Mouse (Mus musculus): ENCODE results near the gene Slc44a3. TPM values are rescaled to one million over a fixed set of nuclear protein-coding genes. Genes with fewer than 3 reads are reported as not detected.
A peak's percentile ranks its signal among the peaks of the same experiment; 100 is the strongest.

The Slc44a3 gene
- total and polyA plus RNA-seq, 2 experiments from 2014 or later, result 0.40 to 0.48 TPM

DNA sequence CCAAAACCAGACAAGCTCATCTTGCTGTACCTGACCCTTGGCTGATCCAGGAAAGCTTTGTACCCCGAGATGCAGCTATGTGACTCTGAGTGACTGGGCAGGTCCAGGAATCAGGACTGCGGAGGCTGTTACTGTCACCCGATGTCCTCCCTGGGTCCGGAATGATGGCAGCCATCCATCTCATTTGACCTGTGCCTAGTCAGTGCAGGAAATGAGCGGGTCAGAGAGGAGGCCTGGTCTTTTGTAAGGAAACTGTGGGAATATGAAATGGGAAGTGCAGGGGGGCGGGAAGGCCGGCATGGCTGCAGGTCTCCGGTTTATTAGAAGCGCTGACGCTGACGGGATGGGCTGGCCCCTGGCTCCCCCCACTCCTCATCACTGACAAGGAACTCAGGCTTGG, 60.5 kb downstream of the Slc44a3 start:
- DNase-seq, result no peak
- no peak overlapping the region for H3K4me3 ChIP-seq (ENCODE audit: low read depth, low read length)
- no peak overlapping the region for H3K9ac ChIP-seq
- H3K9me3 ChIP-seq (ENCODE audit: low read length), result no peaks in the 10 kb centered on the region
- H3K36me3 ChIP-seq (ENCODE audit: insufficient read depth), result no peaks in the 10 kb centered on the region
- no peak for TF ChIP-seq CTCF (IDR thresholded peaks at IDR 0.05; ENCODE audit: low read depth)
- no peaks in the 10 kb centered on the region for H3K27me3 ChIP-seq (ENCODE audit: insufficient read depth, low read length)
- ATAC-seq, result no peak
- H3K27ac ChIP-seq (ENCODE audit: low read depth, low read length), result no peak overlapping the region
- H3K4me2 ChIP-seq (ENCODE audit: low read depth), result no peak overlapping the region
- no peaks in the 10 kb centered on the region for H3K4me1 ChIP-seq (ENCODE audit: insufficient read depth)
- WGBS, result 76% methylated on average over 11 of the region's 11 CpGs

DNA sequence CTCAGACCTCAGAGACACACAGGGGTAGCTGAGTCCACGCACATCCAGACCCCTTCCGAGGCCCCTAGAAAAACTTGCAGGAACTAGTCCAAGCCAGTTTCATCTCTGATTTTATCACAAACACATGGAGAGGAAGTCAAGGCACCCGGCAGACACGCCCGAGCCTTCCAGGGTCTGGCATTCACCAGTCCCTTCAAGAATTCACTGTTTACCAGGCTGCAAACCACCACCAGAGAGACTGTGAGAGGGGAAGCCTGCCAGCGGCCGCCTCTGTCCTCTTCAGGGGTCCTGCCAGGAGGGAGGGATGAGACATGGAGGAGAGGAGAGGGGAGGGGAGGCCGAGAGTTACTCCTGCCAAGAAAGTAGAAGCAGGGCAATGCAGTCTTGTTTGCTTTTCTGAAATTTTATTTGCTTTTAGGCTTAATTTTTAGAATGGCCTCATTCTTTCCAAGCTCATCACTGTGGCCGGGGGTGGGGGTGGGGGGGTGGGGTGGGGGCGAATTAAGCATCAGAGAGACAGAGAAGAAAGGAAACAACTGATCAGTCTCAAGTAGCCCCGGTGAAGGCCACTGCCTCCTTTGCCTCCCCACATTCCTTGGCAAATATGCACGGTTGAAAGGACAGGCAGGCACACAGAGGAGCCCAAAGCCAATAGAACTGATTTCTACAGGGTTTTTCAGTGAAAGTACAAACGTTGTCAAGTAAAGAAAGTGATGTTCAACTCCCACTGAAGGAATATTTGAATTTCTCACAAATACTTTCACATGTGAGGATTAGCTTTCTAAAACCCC, 62.8 kb downstream of the Slc44a3 start:
- ATAC-seq, result peak; percentile 83

DNA sequence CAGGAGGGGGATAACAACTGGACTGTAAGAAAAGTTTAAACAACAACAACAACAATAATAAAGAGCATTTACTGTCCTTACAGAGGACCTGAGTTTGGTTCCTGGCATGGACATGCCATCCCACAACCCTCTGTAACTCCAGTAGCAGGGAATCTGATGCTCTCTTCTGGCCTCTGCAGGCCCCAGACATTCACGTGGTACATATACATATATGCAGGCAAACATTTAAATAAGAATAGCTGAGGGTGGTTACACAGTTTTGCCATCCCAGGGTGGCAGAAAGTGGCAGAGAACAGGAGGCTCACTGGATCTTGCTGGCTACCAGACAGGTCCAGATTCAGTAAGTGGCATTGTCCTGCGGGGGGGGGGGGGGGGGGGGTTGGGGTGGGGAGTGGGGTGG, 64.1 kb downstream of the Slc44a3 start:
- no peaks in the 10 kb centered on the region for H3K36me3 ChIP-seq (ENCODE audit: insufficient read depth)
- H3K9me3 ChIP-seq (ENCODE audit: low read length), result no peaks in the 10 kb centered on the region
- no peak overlapping the region for H3K4me3 ChIP-seq (ENCODE audit: low read depth, low read length)
- no peak overlapping the region for H3K9ac ChIP-seq
- 22% methylated on average over 2 of the region's 2 CpGs for whole genome bisulfite sequencing
- H3K4me1 ChIP-seq (ENCODE audit: insufficient read depth), result no peaks in the 10 kb centered on the region
- TF ChIP-seq CTCF (IDR thresholded peaks at IDR 0.05; ENCODE audit: low read depth), result no peak
- DNase-seq (no peak), ATAC-seq (no peak)
- no peak overlapping the region for H3K27ac ChIP-seq (ENCODE audit: low read depth, low read length)
- no peaks in the 10 kb centered on the region for H3K27me3 ChIP-seq (ENCODE audit: insufficient read depth, low read length)
- H3K4me2 ChIP-seq (ENCODE audit: low read depth), result no peak overlapping the region

More for the DNA sequence above, 62.8 kb downstream of the Slc44a3 start:
- H3K27ac ChIP-seq (ENCODE audit: low read depth, low read length), result no peak overlapping the region
- no peak overlapping the region for H3K4me3 ChIP-seq (ENCODE audit: low read depth, low read length)
- TF ChIP-seq CTCF (IDR thresholded peaks at IDR 0.05; ENCODE audit: low read depth), result no peak
- no peaks in the 10 kb centered on the region for H3K4me1 ChIP-seq (ENCODE audit: insufficient read depth)
- no peaks in the 10 kb centered on the region for H3K27me3 ChIP-seq (ENCODE audit: insufficient read depth, low read length)
- no peaks in the 10 kb centered on the region for H3K36me3 ChIP-seq (ENCODE audit: insufficient read depth)
- H3K9me3 ChIP-seq (ENCODE audit: low read length), result no peaks in the 10 kb centered on the region
- H3K9ac ChIP-seq, result no peak overlapping the region
- H3K4me2 ChIP-seq (ENCODE audit: low read depth), result no peak overlapping the region
- no peak for DNase-seq
- WGBS, result 4% methylated on average over 13 of the region's 13 CpGs

DNA sequence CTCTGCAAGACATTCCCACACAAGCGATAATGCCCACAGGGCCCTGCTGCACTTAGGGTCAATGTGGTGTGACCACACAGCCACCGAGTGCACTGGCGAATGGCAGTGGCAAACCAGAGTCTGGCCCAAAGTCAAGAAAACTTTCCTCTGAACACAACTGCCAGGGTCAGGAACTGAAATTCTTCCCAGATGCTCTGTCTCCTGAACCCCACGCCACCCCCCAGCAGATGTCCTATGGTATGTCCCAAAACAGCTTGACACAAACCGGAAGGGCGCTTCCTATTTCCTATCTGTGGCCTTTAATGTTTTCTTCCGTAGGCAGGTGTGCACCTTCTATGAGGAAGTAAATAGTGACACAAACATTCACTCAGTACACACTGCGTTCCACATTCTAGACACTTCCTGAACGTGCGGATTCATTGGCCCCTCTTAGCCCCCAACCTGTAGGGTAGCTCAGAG, 65.1 kb downstream of the Slc44a3 start:
- WGBS, result 83% methylated on average over 10 of the region's 10 CpGs
- Histone ChIP-seq H3K27me3 (ENCODE audit: insufficient read depth, low read length) (no peaks in the 10 kb centered on the region), H3K4me1 (ENCODE audit: insufficient read depth) (no peaks in the 10 kb centered on the region), H3K9ac (no peak overlapping the region), H3K4me3 (ENCODE audit: low read depth, low read length) (no peak overlapping the region), H3K27ac (ENCODE audit: low read depth, low read length) (no peak overlapping the region), H3K4me2 (ENCODE audit: low read depth) (no peak overlapping the region), H3K36me3 (ENCODE audit: insufficient read depth) (no peaks in the 10 kb centered on the region), H3K9me3 (ENCODE audit: low read length) (no peaks in the 10 kb centered on the region)
- ATAC-seq (no peak), DNase-seq (no peak)
- no peak for TF ChIP-seq CTCF (IDR thresholded peaks at IDR 0.05; ENCODE audit: low read depth)

DNA sequence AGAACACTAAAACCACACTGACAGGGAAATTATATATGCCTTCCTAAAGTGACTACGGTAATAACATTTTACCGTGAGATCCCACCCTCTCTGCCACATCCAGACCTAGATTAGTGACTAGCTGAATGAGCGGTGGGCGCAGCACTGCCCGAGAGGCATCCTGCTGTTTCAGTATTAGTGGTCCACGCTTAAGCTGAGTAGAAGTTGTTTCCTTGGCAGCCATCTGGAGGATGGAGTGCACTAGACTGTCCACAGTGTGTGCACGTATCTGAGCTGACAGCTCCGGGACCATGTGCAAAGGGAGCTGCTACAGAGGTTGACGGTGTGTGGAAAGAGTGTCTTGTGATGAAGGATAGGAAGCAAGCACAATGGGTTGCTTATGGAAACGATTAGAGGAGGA, 66.4 kb downstream of the Slc44a3 start:
- WGBS, result 63% methylated on average over 10 of the region's 10 CpGs
- ATAC-seq (no peak), DNase-seq (no peak)
- Histone ChIP-seq H3K27me3 (ENCODE audit: insufficient read depth, low read length) (no peaks in the 10 kb centered on the region), H3K4me3 (ENCODE audit: low read depth, low read length) (no peak overlapping the region), H3K4me2 (ENCODE audit: low read depth) (no peak overlapping the region), H3K4me1 (ENCODE audit: insufficient read depth) (no peaks in the 10 kb centered on the region), H3K27ac (ENCODE audit: low read depth, low read length) (no peak overlapping the region), H3K36me3 (ENCODE audit: insufficient read depth) (0 out of 2 replicates have a peak, but pooled peaks cover 4% of the 10 kb centered on the region), H3K9me3 (ENCODE audit: low read length) (no peaks in the 10 kb centered on the region), H3K9ac (no peak overlapping the region)
- TF ChIP-seq CTCF (IDR thresholded peaks at IDR 0.05; ENCODE audit: low read depth), result no peak

DNA sequence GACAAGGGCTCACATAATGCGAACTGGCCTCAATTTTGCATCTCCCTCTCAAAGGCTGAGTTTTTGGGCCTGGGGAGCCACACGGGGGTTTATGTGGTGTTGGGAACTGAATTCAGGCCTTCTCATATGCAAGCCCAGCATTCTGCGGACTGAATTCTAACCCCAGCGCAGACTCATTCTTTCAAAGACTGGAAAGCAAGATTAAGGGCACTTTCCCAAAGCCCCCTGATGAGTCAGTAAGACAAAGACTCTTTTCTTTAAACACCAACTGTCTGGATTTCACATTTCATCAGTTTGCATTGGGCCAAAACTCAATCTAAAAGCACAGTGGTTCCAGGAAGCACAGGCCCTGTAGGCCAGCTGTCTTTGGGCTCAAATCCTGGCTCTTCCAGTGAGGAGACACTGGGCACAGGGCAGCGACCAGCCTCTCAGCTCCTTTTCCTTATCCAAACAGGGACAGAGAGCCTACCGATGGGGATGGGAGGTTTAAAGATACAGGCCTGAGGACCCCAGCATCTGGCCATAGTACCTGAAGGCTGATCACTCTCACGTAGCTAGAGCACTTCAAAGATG, 67.4 kb downstream of the Slc44a3 start:
- ATAC-seq (peak; percentile 47), DNase-seq (peak; percentile 41)
- no peaks in the 10 kb centered on the region for H3K4me1 ChIP-seq (ENCODE audit: insufficient read depth)
- H3K27ac ChIP-seq (ENCODE audit: low read depth, low read length), result peak overlapping the region; percentile 10; the same call in 1 of the 2 replicates
- H3K36me3 ChIP-seq (ENCODE audit: insufficient read depth), result peaks cover 8% of the 10 kb centered on the region; the same call in 1 of the 2 replicates
- no peaks in the 10 kb centered on the region for H3K27me3 ChIP-seq (ENCODE audit: insufficient read depth, low read length)
- no peak overlapping the region for H3K4me2 ChIP-seq (ENCODE audit: low read depth)
- no peak overlapping the region for H3K9ac ChIP-seq
- no peaks in the 10 kb centered on the region for H3K9me3 ChIP-seq (ENCODE audit: low read length)
- WGBS, result 23% methylated on average over 7 of the region's 7 CpGs
- no peak overlapping the region for H3K4me3 ChIP-seq (ENCODE audit: low read depth, low read length)
- TF ChIP-seq CTCF (IDR thresholded peaks at IDR 0.05; ENCODE audit: low read depth), result no peak

DNA sequence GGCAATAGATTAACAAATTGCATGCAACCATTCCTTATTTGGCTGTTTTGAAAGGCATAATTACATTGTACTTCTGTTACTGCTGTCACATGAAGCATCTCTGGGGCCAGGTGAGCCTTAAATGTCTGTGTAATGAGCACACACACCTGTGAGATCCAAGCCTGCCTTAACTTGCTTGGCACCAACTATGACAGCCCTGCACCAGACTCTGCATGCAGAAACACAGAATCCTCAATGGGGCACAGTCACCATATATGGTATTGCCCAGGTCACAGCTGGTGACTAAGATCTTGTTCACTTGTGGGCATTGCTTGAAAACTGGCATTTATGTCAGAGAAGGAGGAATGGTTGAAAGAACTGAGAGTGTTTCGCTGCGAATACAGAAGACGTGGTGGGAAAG, 69.4 kb downstream of the Slc44a3 start:
- Histone ChIP-seq H3K4me1 (ENCODE audit: insufficient read depth) (no peaks in the 10 kb centered on the region), H3K27me3 (ENCODE audit: insufficient read depth, low read length) (no peaks in the 10 kb centered on the region), H3K4me2 (ENCODE audit: low read depth) (no peak overlapping the region), H3K4me3 (ENCODE audit: low read depth, low read length) (no peak overlapping the region), H3K9ac (no peak overlapping the region), H3K36me3 (ENCODE audit: insufficient read depth) (peaks cover 17% of the 10 kb centered on the region), H3K9me3 (ENCODE audit: low read length) (no peaks in the 10 kb centered on the region), H3K27ac (ENCODE audit: low read depth, low read length) (no peak overlapping the region)
- no peak for DNase-seq
- TF ChIP-seq CTCF (IDR thresholded peaks at IDR 0.05; ENCODE audit: low read depth), result no peak
- 84% methylated on average over 3 of the region's 3 CpGs for WGBS
- ATAC-seq, result no peak

All from forebrain, postnatal 0 days (tissue).